Mouse (Mus musculus) v-Abl transformed pro-B cells (cell line): ENCODE results near the gene Bub3.

ENCODE experiments used
- in situ Hi-C, 2 experiments: fragments of 400-800 bp; cut with MboI; formaldehyde crosslinking; loops; one replicate each; pipeline ENCODE4 v1.15.1; 2025; ENCODE audit not compliant: unreplicated experiment in 2 of 2

The Bub3 gene

GRCm38 (mm10) chr7:131559986-131560696, at the start of gene Bub3:
Gene Bub3, plus strand, starts transcription at chr7:131560222.
- in situ Hi-C loops: loop anchor here (5.0 to 25.0 kb wide), 8 partner anchors 145 to 1948 kb away; partner anchors contain the start of genes 2310057M21Rik (in 1 of the 2), Abraxas2 (in 1 of the 2), Acadsb (in 1 of the 2) and Ate1 (in 1 of the 2)

- in situ Hi-C loops: loop anchor here (5.0 to 25.0 kb wide), 11 partner anchors 222 to 1475 kb away; partner anchors contain the start of gene Btbd16 (in 1 of the 2)
These were observed 20.0 kb upstream of the Bub3 start for GRCm38 (mm10) chr7:131539979-131540378.

- in situ Hi-C loops: loop anchor here (10.0 to 25.0 kb wide), 7 partner anchors 221 to 1473 kb away; partner anchors contain the start of gene Btbd16 (in 1 of the 2)
These were observed 18.6 kb upstream of the Bub3 start for GRCm38 (mm10) chr7:131541184-131542114.

GRCm38 (mm10) chr7:131542115-131542871, 17.7 kb upstream of the Bub3 start, which contains the start of gene Hmx3:
Gene Hmx3, plus strand, starts transcription at chr7:131542867.
- in situ Hi-C loops: loop anchor here (10.0 to 25.0 kb wide), 7 partner anchors 220 to 1473 kb away; partner anchors contain the start of gene Btbd16 (in 1 of the 2)

GRCm38 (mm10) chr7:131542872-131543622, 17.0 kb upstream of the Bub3 start:
- in situ Hi-C loops: loop anchor here (10.0 to 25.0 kb wide), 7 partner anchors 219 to 1472 kb away; partner anchors contain the start of gene Btbd16 (in 1 of the 2)

- in situ Hi-C loops: loop anchor here (10.0 to 25.0 kb wide), 7 partner anchors 218 to 1471 kb away; partner anchors contain the start of gene Btbd16 (in 1 of the 2)
These were observed 16.2 kb upstream of the Bub3 start for GRCm38 (mm10) chr7:131543623-131544481.

GRCm38 (mm10) chr7:131544871-131545270, 15.2 kb upstream of the Bub3 start:
- in situ Hi-C loops: loop anchor here (5.0 to 25.0 kb wide), 8 partner anchors 217 to 1470 kb away; partner anchors contain the start of gene Btbd16 (in 1 of the 2)

GRCm38 (mm10) chr7:131545701-131546385, 14.2 kb upstream of the Bub3 start:
- in situ Hi-C loops: loop anchor here (5.0 to 25.0 kb wide), 8 partner anchors 216 to 1469 kb away; partner anchors contain the start of gene Btbd16 (in 1 of the 2)

GRCm38 (mm10) chr7:131546423-131546822, 13.6 kb upstream of the Bub3 start:
- in situ Hi-C loops: loop anchor here (5.0 to 25.0 kb wide), 8 partner anchors 216 to 1468 kb away; partner anchors contain the start of gene Btbd16 (in 1 of the 2)

- in situ Hi-C loops: loop anchor here (5.0 to 25.0 kb wide), 8 partner anchors 215 to 1467 kb away; partner anchors contain the start of gene Btbd16 (in 1 of the 2)
These were observed 12.5 kb upstream of the Bub3 start for GRCm38 (mm10) chr7:131547481-131547880.

- in situ Hi-C loops: loop anchor here (5.0 to 25.0 kb wide), 8 partner anchors 214 to 1466 kb away; partner anchors contain the start of gene Btbd16 (in 1 of the 2)
These were observed 11.5 kb upstream of the Bub3 start, which contains the start of gene Hmx2 for GRCm38 (mm10) chr7:131548473-131548872. Gene Hmx2, plus strand, starts transcription at chr7:131548773.

GRCm38 (mm10) chr7:131551471-131551870, 8.6 kb upstream of the Bub3 start:
- in situ Hi-C loops: loop anchor here (10.0 to 25.0 kb wide), 6 partner anchors 137 to 1939 kb away; partner anchors contain the start of genes Abraxas2 (in 1 of the 2), Acadsb (in 1 of the 2), Ate1 (in 1 of the 2) and Eef1akmt2 (in 1 of the 2)

- in situ Hi-C loops: loop anchor here (10.0 to 25.0 kb wide), 6 partner anchors 137 to 1940 kb away; partner anchors contain the start of genes Abraxas2 (in 1 of the 2), Acadsb (in 1 of the 2), Ate1 (in 1 of the 2) and Eef1akmt2 (in 1 of the 2)
These were observed 7.9 kb upstream of the Bub3 start for GRCm38 (mm10) chr7:131551931-131552741.

- in situ Hi-C loops: loop anchor here (10.0 to 25.0 kb wide), 6 partner anchors 138 to 1940 kb away; partner anchors contain the start of genes Abraxas2 (in 1 of the 2), Acadsb (in 1 of the 2), Ate1 (in 1 of the 2) and Eef1akmt2 (in 1 of the 2)
These were observed 7.2 kb upstream of the Bub3 start for GRCm38 (mm10) chr7:131552781-131553180.

- in situ Hi-C loops: loop anchor here (10.0 to 25.0 kb wide), 6 partner anchors 139 to 1941 kb away; partner anchors contain the start of genes Abraxas2 (in 1 of the 2), Acadsb (in 1 of the 2), Ate1 (in 1 of the 2) and Eef1akmt2 (in 1 of the 2)
These were observed 6.2 kb upstream of the Bub3 start for GRCm38 (mm10) chr7:131553771-131554175.
